In genomic region chr12:83532966-83533365, GRCm38 (mm10) we compare ENCODE assay signal across 12 mouse cellular contexts. TPM values are rescaled to one million over a fixed set of nuclear protein-coding genes. Genes with fewer than 3 reads are reported as not detected.
"Had no signal": no experiment of that assay in that cellular context is flagged by ENCODE, and none has a peak within 500 bp of the region (broad histone marks: within the 10 kb centered on the region; RNA-seq: fewer than 3 reads in every experiment).

No protein-coding gene starts in this region.

- DNase-seq: layer of hippocampus, adult 9-11 months; lung, embryonic 14.5 days; lung, postnatal 14 days; right cerebral cortex, postnatal 25 days; thymus, postnatal 4 days had no signal

- H3K9me3 ChIP-seq: limb, embryonic 10.5 days; liver, embryonic 15.5 days; megakaryocyte, embryonic 14.5 days; midbrain, embryonic 15.5 days had no signal

- H3K4me3 ChIP-seq: limb, embryonic 10.5 days; liver, embryonic 15.5 days; midbrain, embryonic 15.5 days had no signal

- H3K27me3 ChIP-seq: liver, embryonic 15.5 days; megakaryocyte, embryonic 14.5 days; midbrain, embryonic 15.5 days had no signal

- H3K27ac ChIP-seq: kidney, postnatal 0 days; limb, embryonic 10.5 days; liver, embryonic 15.5 days; macrophage; midbrain, embryonic 15.5 days; stomach, postnatal 0 days had no signal

RNA-seq across cellular contexts. Expression of gene Dpf3, which starts 45.5 kb away (rescaled TPM):
- polyA plus RNA-seq: macrophage had no signal
